Mouse (Mus musculus): Measurements from ENCODE around the gene Gabpa.
A peak's percentile ranks its signal among the peaks of the same experiment; 100 is the strongest.

- TF ChIP-seq POLR2A (IDR thresholded peaks at IDR 0.05; ENCODE audit: insufficient read depth, low read depth, low read length) (no peak), EP300 (IDR thresholded peaks at IDR 0.05; ENCODE audit: insufficient read depth, low read depth, low read length) (no peak), CTCF (IDR thresholded peaks at IDR 0.05) (peak; percentile 33)
Observed at GRCm38 (mm10) chr16:84795337-84795736, 39.4 kb upstream of the Gabpa start.
